Mouse (Mus musculus) embryonic facial prominence, embryonic 10.5 days (tissue): ENCODE measurements around the gene Hist1h2ad. TPM values are rescaled to one million over a fixed set of nuclear protein-coding genes. Genes with fewer than 3 reads are reported as not detected.
"Not testable (repeated sequence)": the region's sequence is repeated elsewhere in the genome, so short reads cannot be mapped to it uniquely, and the experiment has no call there.

ENCODE experiments used
- DNase-seq: peaks from one replicate; pipeline ENCODE4 v3.0.0-alpha.2; 2017; ENCODE audit warnings: low spot score
- H3K27ac ChIP-seq: fragments of 300-500 bp; sonication (generic); replicated peaks from 2 replicates; pipeline ENCODE4 v1.5.1; 2016; ENCODE audit warnings: mild to moderate bottlenecking
- H3K27me3 ChIP-seq: fragments of 300-500 bp; sonication (generic); replicated peaks from 2 replicates; pipeline ENCODE4 v1.6.1; 2016; ENCODE audit warnings: low read depth, mild to moderate bottlenecking; ENCODE audit not compliant: poor library complexity, severe bottlenecking
- H3K36me3 ChIP-seq: fragments of 300-500 bp; sonication (generic); replicated peaks from 2 replicates; pipeline ENCODE4 v1.6.1; 2016; ENCODE audit warnings: mild to moderate bottlenecking, moderate library complexity
- H3K4me1 ChIP-seq: fragments of 300-500 bp; sonication (generic); 2 replicates; pipeline ENCODE4 v1.6.1; 2016
- H3K4me3 ChIP-seq: fragments of 300-500 bp; sonication (generic); 2 replicates; pipeline ENCODE4 v1.5.1; 2016; ENCODE audit warnings: mild to moderate bottlenecking, moderate library complexity
- H3K9me3 ChIP-seq: fragments of 300-500 bp; sonication (generic); 2 replicates; pipeline ENCODE4 v1.6.1; 2016; ENCODE audit warnings: mild to moderate bottlenecking
- WGBS: fragments of 180-500 bp; shearing (Covaris S2); methylation state at CpG from one replicate; pipeline ENCODE4 v1.1.7; 2016; 5-methylcytosine and 5-hydroxymethylcytosine counted together
- polyA plus RNA-seq: library from polyadenylated mRNA; unstranded; fragments of >200 nt; fragmentation: Nextera tagmentation; extraction: Ambion mirVana; gene quantifications from 2 replicates; pipeline ENCODE4 v1.2.1, GENCODE M21; 2016

Gene Hist1h2ad
- polyA plus RNA-seq, 1 experiment from 2014 or later = 3.8 TPM

GRCm38 (mm10) chr13:23575864-23576313 is 1.7 kb downstream of the Hist1h2ad start:
- peak overlapping the region; percentile 94 for H3K27ac ChIP-seq
- peaks cover 29% of the 10 kb centered on the region for H3K4me1 ChIP-seq
- H3K36me3 ChIP-seq, H3K9me3 ChIP-seq, H3K27me3 ChIP-seq: not testable (repeated sequence)
- peak overlapping the region; percentile 66 for H3K4me3 ChIP-seq
- WGBS = under 1% methylated on average over 17 of the region's 40 CpGs
- DNase-seq = peak; percentile 49

- DNase-seq = peak; percentile 59
- Histone ChIP-seq H3K4me1 (peaks cover 31% of the 10 kb centered on the region), H3K27ac (peak overlapping the region; percentile 94), H3K36me3 (no peaks in the 10 kb centered on the region), H3K4me3 (peak overlapping the region; percentile 66), H3K27me3 (no peaks in the 10 kb centered on the region), H3K9me3 (no peaks in the 10 kb centered on the region)
- WGBS = 4% methylated on average over 7 of the region's 7 CpGs
These were observed 2.2 kb downstream of the Hist1h2ad start for GRCm38 (mm10) chr13:23576351-23576881.

- 48% methylated on average over 6 of the region's 6 CpGs for WGBS
- DNase-seq = peak; percentile 31
- no peaks in the 10 kb centered on the region for H3K9me3 ChIP-seq
- H3K4me1 ChIP-seq = peaks cover 31% of the 10 kb centered on the region
- peak overlapping the region; percentile 66 for H3K4me3 ChIP-seq
- H3K27me3 ChIP-seq = no peaks in the 10 kb centered on the region
- peak overlapping the region; percentile 94 for H3K27ac ChIP-seq
- no peaks in the 10 kb centered on the region for H3K36me3 ChIP-seq
These were observed 2.9 kb downstream of the Hist1h2ad start for GRCm38 (mm10) chr13:23576906-23577639.

GRCm38 (mm10) chr13:23577835-23578234 is 3.7 kb downstream of the Hist1h2ad start:
- H3K4me3 ChIP-seq = peak overlapping the region; percentile 66; the same call in 1 of the 2 replicates
- H3K27me3 ChIP-seq = no peaks in the 10 kb centered on the region
- H3K36me3 ChIP-seq = no peaks in the 10 kb centered on the region
- peaks cover 29% of the 10 kb centered on the region for H3K4me1 ChIP-seq
- peak overlapping the region; percentile 94 for H3K27ac ChIP-seq
- no peak for DNase-seq
- 85% methylated on average over 1 of the region's 1 CpGs for WGBS
- no peaks in the 10 kb centered on the region for H3K9me3 ChIP-seq

- DNase-seq = peak; percentile 93
- Histone ChIP-seq H3K27ac (peak within 1 kb of the TSS; percentile 94), H3K36me3 (no peaks in the 10 kb centered on the region), H3K4me1 (peaks cover 37% of the 10 kb centered on the region), H3K27me3 (no peaks in the 10 kb centered on the region), H3K9me3 (no peaks in the 10 kb centered on the region), H3K4me3 (peak within 1 kb of the TSS; percentile 65)
- under 1% methylated on average over 43 of the region's 43 CpGs for WGBS
These were observed 7.4 kb downstream of the Hist1h2ad start, which contains the start of gene Hist1h4d for GRCm38 (mm10) chr13:23581408-23582218. Gene Hist1h4d, plus strand, starts transcription at chr13:23581598.

- 5% methylated on average over 6 of the region's 6 CpGs for WGBS
- H3K4me1 ChIP-seq = peaks cover 35% of the 10 kb centered on the region
- DNase-seq = peak; percentile 59
These were observed 8.3 kb downstream of the Hist1h2ad start for GRCm38 (mm10) chr13:23582219-23583056.

GRCm38 (mm10) chr13:23583387-23584068 is 9.3 kb downstream of the Hist1h2ad start:
- peak overlapping the region; percentile 65; the same call in 1 of the 2 replicates for H3K4me3 ChIP-seq
- H3K27me3 ChIP-seq = no peaks in the 10 kb centered on the region
- H3K4me1 ChIP-seq = peaks cover 34% of the 10 kb centered on the region
- H3K36me3 ChIP-seq = no peaks in the 10 kb centered on the region
- DNase-seq = peak; percentile 13
- H3K9me3 ChIP-seq = no peaks in the 10 kb centered on the region
- H3K27ac ChIP-seq = peak overlapping the region; percentile 94

More at GRCm38 (mm10) chr13:23582219-23583056, 8.3 kb downstream of the Hist1h2ad start:
- H3K27ac ChIP-seq = peak overlapping the region; percentile 94
- no peaks in the 10 kb centered on the region for H3K36me3 ChIP-seq
- no peaks in the 10 kb centered on the region for H3K27me3 ChIP-seq
- peak overlapping the region; percentile 65 for H3K4me3 ChIP-seq
- H3K9me3 ChIP-seq = no peaks in the 10 kb centered on the region

- Histone ChIP-seq H3K27ac (peak overlapping the region; percentile 94), H3K4me1 (peaks cover 34% of the 10 kb centered on the region), H3K27me3 (no peaks in the 10 kb centered on the region), H3K4me3 (peak overlapping the region; percentile 65), H3K36me3 (no peaks in the 10 kb centered on the region), H3K9me3 (no peaks in the 10 kb centered on the region)
- peak; percentile 27 for DNase-seq
These were observed 10.2 kb downstream of the Hist1h2ad start for GRCm38 (mm10) chr13:23584331-23584730.

- peak overlapping the region; percentile 94 for H3K27ac ChIP-seq
- no peaks in the 10 kb centered on the region for H3K9me3 ChIP-seq
- H3K27me3 ChIP-seq = no peaks in the 10 kb centered on the region
- H3K4me1 ChIP-seq = peaks cover 34% of the 10 kb centered on the region
- DNase-seq = peak; percentile 79
- H3K4me3 ChIP-seq = peak overlapping the region; percentile 65
- under 1% methylated on average over 21 of the region's 21 CpGs for WGBS
- no peaks in the 10 kb centered on the region for H3K36me3 ChIP-seq
These were observed 10.9 kb downstream of the Hist1h2ad start for GRCm38 (mm10) chr13:23585029-23585441.

GRCm38 (mm10) chr13:23585442-23586098 is 11.4 kb downstream of the Hist1h2ad start:
- not testable (repeated sequence) for H3K9me3 ChIP-seq, H3K36me3 ChIP-seq, H3K27me3 ChIP-seq
- DNase-seq = peak; percentile 81
- Histone ChIP-seq H3K27ac (peak overlapping the region; percentile 94), H3K4me3 (peak overlapping the region; percentile 65), H3K4me1 (peaks cover 34% of the 10 kb centered on the region)
- under 1% methylated on average over 36 of the region's 36 CpGs for WGBS
